Mouse (Mus musculus): ENCODE data around the gene Prx.

- TF ChIP-seq GATA1 (IDR thresholded peaks at IDR 0.05; ENCODE audit: borderline replicate concordance, low read length) (no peak), FLI1 (IDR thresholded peaks at IDR 0.05; ENCODE audit: low read length) (no peak)
Observed at GRCm38 (mm10) chr7:27501620-27502019, 2.5 kb downstream of the Prx start.
